Comparison of ENCODE assay signal across 15 mouse cellular contexts in genomic region chr3:90583893-90584292, GRCm38 (mm10). TPM values are rescaled to one million over a fixed set of nuclear protein-coding genes. Genes with fewer than 3 reads are reported as not detected.
DNase-seq lines count a peak whose midpoint lies in the region; TF ChIP-seq lines count a peak whose summit lies in the region.
"Had no signal": no experiment of that assay in that cellular context is flagged by ENCODE, and none has a peak within 500 bp of the region (broad histone marks: within the 10 kb centered on the region; RNA-seq: fewer than 3 reads in every experiment).

No protein-coding gene starts in this region.

- no peak overlapping the region for H3ac ChIP-seq in myocyte (ENCODE audit: control insufficient read depth, insufficient read length)

- peak; percentile 46 for DNase-seq in adrenal gland, postnatal 10 days
- DNase-seq in adrenal gland, adult 8-10 months: no peak
- DNase-seq in left cerebral cortex, postnatal 4 days: peak; percentile 60
- no peak for DNase-seq in left cerebral cortex, postnatal 25 days (ENCODE audit: low spot score in 2 of 2)
- DNase-seq in heart, postnatal 14 days: peak; percentile 36 to 47
- no peak for DNase-seq in urinary bladder, postnatal 10 days (ENCODE audit: low spot score)
- DNase-seq in cerebellum, adult 8-10 months: no peak
- DNase-seq: lung, adult 2 months had no signal

- no peak overlapping the region for H3K4me3 ChIP-seq in myocyte
- H3K4me3 ChIP-seq: limb, embryonic 10.5 days; midbrain, embryonic 12.5 days had no signal

- no peaks in the 10 kb centered on the region for H3K27me3 ChIP-seq in myocyte (ENCODE audit: control insufficient read depth, insufficient read depth, insufficient read length)
- H3K27me3 ChIP-seq: midbrain, embryonic 12.5 days had no signal

- no peaks in the 10 kb centered on the region for H3K36me3 ChIP-seq in myocyte (ENCODE audit: control insufficient read depth, insufficient read depth)
- H3K36me3 ChIP-seq: limb, embryonic 10.5 days; midbrain, embryonic 12.5 days had no signal

- H3K4me2 ChIP-seq in myocyte (ENCODE audit: low read depth): peak overlapping the region; percentile 35
- H3K4me2 ChIP-seq: midbrain, embryonic 12.5 days had no signal

- no peaks in the 10 kb centered on the region for H3K79me2 ChIP-seq in myocyte (ENCODE audit: control insufficient read depth, insufficient read depth)

- intact Hi-C loops in left cerebral cortex, postnatal 4 days (cut with DNase I): no loop called here
- intact Hi-C loops in left cerebral cortex, postnatal 25 days (cut with DNase I): loop anchor here (5.0 kb wide), 1 partner anchor 57 kb away; the partner anchor contains the start of gene S100a14
- intact Hi-C loops in heart, postnatal 14 days (cut with DNase I): loop anchor here (2.0 to 5.0 kb wide), 2 partner anchors 42 to 59 kb away; no protein-coding TSS in a partner anchor

- TF ChIP-seq POLR2A in myocyte (IDR thresholded peaks at IDR 0.05; ENCODE audit: insufficient read length, low read depth): no peak

TF ChIP-seq in myocyte, 11 proteins besides CTCF, POLR2A, EP300 and RAD21:
- TF ChIP-seq E2F4 (IDR thresholded peaks at IDR 0.05; ENCODE audit: insufficient read depth): no peak

RNA-seq across cellular contexts. Expression of gene S100a2, which starts 6.2 kb away (rescaled TPM):
- not detected for total RNA-seq in adrenal gland, postnatal 10 days (2021)
- not detected for total RNA-seq in adrenal gland, adult 8-10 months (2022)
- total RNA-seq in left cerebral cortex, postnatal 4 days (2021): not detected
- total RNA-seq in left cerebral cortex, postnatal 25 days (2021): not detected
- total RNA-seq in heart, postnatal 14 days (2021): not detected
- not detected for polyA plus RNA-seq in myocyte (2012; fragmentation: generic; extraction: Trizol)
- polyA plus RNA-seq: C2C12; limb, embryonic 10.5 days; lung, adult 2 months; midbrain, embryonic 12.5 days; spleen, adult 2 months; urinary bladder, adult 2 months had no signal

RNA-seq across cellular contexts. Expression of gene Gm42674, which starts 17.8 kb away (rescaled TPM):
- total RNA-seq in adrenal gland, postnatal 10 days (2021): not detected
- total RNA-seq in adrenal gland, adult 8-10 months (2022): not detected
- not detected for total RNA-seq in left cerebral cortex, postnatal 4 days (2021)
- total RNA-seq in left cerebral cortex, postnatal 25 days (2021): not detected
- total RNA-seq in heart, postnatal 14 days (2021): not detected
- 0.89 TPM for polyA plus RNA-seq in myocyte (2012; fragmentation: generic; extraction: Trizol)
- polyA plus RNA-seq: inflammation-experienced regulatory T-cells, adult 6 months; limb, embryonic 10.5 days; lung, adult 2 months; midbrain, embryonic 12.5 days; spleen, adult 2 months had no signal

RNA-seq across cellular contexts. Expression of gene S100a4, which starts 19.7 kb away (rescaled TPM):
- 10 to 100 TPM; 16.9 to 18.5 TPM for total RNA-seq in adrenal gland, postnatal 10 days (2021)
- total RNA-seq in adrenal gland, adult 8-10 months (2022): 10 to 100 TPM in 2 of 4 experiments, 1 to 10 TPM in 2; 7.5 to 22.9 (median 12.5) TPM
- total RNA-seq in left cerebral cortex, postnatal 4 days (2021): 1 to 10 TPM; 3.3 to 6.2 TPM
- 1 to 10 TPM; 3.6 to 7.5 TPM for total RNA-seq in left cerebral cortex, postnatal 25 days (2021)
- total RNA-seq in heart, postnatal 14 days (2021): 10 to 100 TPM; 12.2 to 14.3 TPM
- polyA plus RNA-seq in myocyte (2012; fragmentation: generic; extraction: Trizol): 3,627 TPM

RNA-seq across cellular contexts. Expression of gene S100a3, which starts 23.5 kb away (rescaled TPM):
- not detected for total RNA-seq in adrenal gland, postnatal 10 days (2021)
- not detected for total RNA-seq in adrenal gland, adult 8-10 months (2022)
- 1 to 10 TPM in 1 of 2 experiments, under 1 TPM in 1; 0.40 to 2.0 TPM for total RNA-seq in left cerebral cortex, postnatal 4 days (2021)
- 1 to 10 TPM; 1.1 to 1.4 TPM for total RNA-seq in left cerebral cortex, postnatal 25 days (2021)
- total RNA-seq in heart, postnatal 14 days (2021): not detected
- polyA plus RNA-seq in myocyte (2012; fragmentation: generic; extraction: Trizol): 4.7 TPM
- polyA plus RNA-seq: limb, embryonic 10.5 days; midbrain, embryonic 12.5 days had no signal

RNA-seq across cellular contexts. Expression of gene S100a5, which starts 24.4 kb away (rescaled TPM):
- not detected for total RNA-seq in adrenal gland, postnatal 10 days (2021)
- total RNA-seq in adrenal gland, adult 8-10 months (2022): not detected
- not detected for total RNA-seq in left cerebral cortex, postnatal 4 days (2021)
- not detected for total RNA-seq in left cerebral cortex, postnatal 25 days (2021)
- not detected for total RNA-seq in heart, postnatal 14 days (2021)
- 0.19 TPM for polyA plus RNA-seq in myocyte (2012; fragmentation: generic; extraction: Trizol)
- polyA plus RNA-seq: inflammation-experienced regulatory T-cells, adult 6 months; limb, embryonic 10.5 days; lung, adult 2 months; midbrain, embryonic 12.5 days; spleen, adult 2 months had no signal

Comparison
In these comparisons a context has a peak if more than half of its experiments do, and no peak if none do; other contexts are left out.
1. DNase-seq: peak in adrenal gland, postnatal 10 days (single experiment), left cerebral cortex, postnatal 4 days (single experiment) and heart, postnatal 14 days (2 of 2); none in adrenal gland, adult 8-10 months (single experiment), left cerebral cortex, postnatal 25 days (0 of 2), urinary bladder, postnatal 10 days (single experiment) and cerebellum, adult 8-10 months (single experiment).